Mouse (Mus musculus) T-helper 1 cell (primary cell): ENCODE data around the gene Fam207a.

ENCODE experiments used
- in situ Hi-C: fragments of 300-600 bp; cut with MboI, MseI; formaldehyde crosslinking; loops from one replicate; pipeline ENCODE4 v1.15.1; 2025; ENCODE audit warnings: high pct_unique_total_duplicates

Gene Fam207a

GRCm38 (mm10) chr10:77455251-77456010 lies 60.2 kb downstream of the Fam207a start:
- in situ Hi-C loops: no loop called here

- in situ Hi-C loops: no loop called here
Observed at GRCm38 (mm10) chr10:77454795-77455194, 60.8 kb downstream of the Fam207a start.

- in situ Hi-C loops: no loop called here
Observed at GRCm38 (mm10) chr10:77451822-77452221, 63.8 kb downstream of the Fam207a start.

GRCm38 (mm10) chr10:77450159-77450464 lies 65.5 kb downstream of the Fam207a start:
- in situ Hi-C loops: no loop called here

GRCm38 (mm10) chr10:77449315-77450158 lies 66.0 kb downstream of the Fam207a start:
- in situ Hi-C loops: no loop called here

- in situ Hi-C loops: no loop called here
Observed at GRCm38 (mm10) chr10:77448698-77449247, 66.8 kb downstream of the Fam207a start.

GRCm38 (mm10) chr10:77448209-77448608 lies 67.4 kb downstream of the Fam207a start:
- in situ Hi-C loops: no loop called here

GRCm38 (mm10) chr10:77447755-77448154 lies 67.8 kb downstream of the Fam207a start:
- in situ Hi-C loops: no loop called here

- in situ Hi-C loops: no loop called here
Observed at GRCm38 (mm10) chr10:77442250-77442649, 73.3 kb downstream of the Fam207a start.

GRCm38 (mm10) chr10:77441812-77442211 lies 73.8 kb downstream of the Fam207a start:
- in situ Hi-C loops: no loop called here

GRCm38 (mm10) chr10:77440841-77441755 lies 74.5 kb downstream of the Fam207a start:
- in situ Hi-C loops: no loop called here

GRCm38 (mm10) chr10:77440286-77440685 lies 75.3 kb downstream of the Fam207a start:
- in situ Hi-C loops: no loop called here

GRCm38 (mm10) chr10:77439026-77439425 lies 76.6 kb downstream of the Fam207a start:
- in situ Hi-C loops: no loop called here

GRCm38 (mm10) chr10:77438021-77438420 lies 77.6 kb downstream of the Fam207a start:
- in situ Hi-C loops: no loop called here
